ENCODE assay signal across 8 mouse cellular contexts in genomic region chr1:87637121-87637877, GRCm38 (mm10). TPM values are rescaled to one million over a fixed set of nuclear protein-coding genes. Genes with fewer than 3 reads are reported as not detected.
A peak's percentile ranks its signal among the peaks of the same experiment; 100 is the strongest.
DNase-seq lines count a peak whose midpoint lies in the region; ATAC-seq and TF ChIP-seq lines count a peak whose summit lies in the region.

No protein-coding gene starts in this region.

- TF ChIP-seq EP300 in CH12.LX (IDR thresholded peaks at IDR 0.05; ENCODE audit: low read length) = peak; percentile 3; the same call in 1 of the 2 replicates

- TF ChIP-seq RAD21 in CH12.LX (IDR thresholded peaks at IDR 0.05; ENCODE audit: low read depth, low read length) = no peak; the same call in none of the 2 replicates

- in situ Hi-C loops in CH12.LX (cut with MboI; ENCODE audit: low pct_ligation_motif_present, low pct_unique_long_range_greater_than_20kb, low sequenced_read_pairs) = no loop called here

- TF ChIP-seq CTCF in CH12.LX (conservative IDR thresholded peaks at IDR 0.05 in 1 of 2, IDR thresholded peaks at IDR 0.05 in 1 of 2; ENCODE audit: low read depth in 2 of 2, low read length in 2 of 2) = no peak

- no peak overlapping the region for H3K27ac ChIP-seq in heart, embryonic 16.5 days (ENCODE audit: low read length)
- H3K27ac ChIP-seq in CH12.LX (ENCODE audit: insufficient read depth, low read depth) = peak overlapping the region; percentile 100
- peak overlapping the region; percentile 92 for H3K27ac ChIP-seq in liver, embryonic 15.5 days (replicated peaks)

- no peaks in the 10 kb centered on the region for H3K36me3 ChIP-seq in heart, embryonic 16.5 days (ENCODE audit: control insufficient read depth, insufficient read depth)
- peaks cover 42 to 79% of the 10 kb centered on the region in 2 experiments for H3K36me3 ChIP-seq in CH12.LX (replicated peaks in 1 of 2; ENCODE audit: control insufficient read depth in 1 of 2, insufficient read depth in 1 of 2, low read length in 1 of 2)
- 0 out of 2 replicates have a peak, but pooled peaks cover 3% of the 10 kb centered on the region for H3K36me3 ChIP-seq in liver, embryonic 15.5 days (replicated peaks)

- H3K27me3 ChIP-seq in heart, embryonic 16.5 days (ENCODE audit: control insufficient read depth, insufficient read depth, low read length) = no peaks in the 10 kb centered on the region
- H3K27me3 ChIP-seq in CH12.LX (replicated peaks) = no peaks in the 10 kb centered on the region
- H3K27me3 ChIP-seq in liver, embryonic 15.5 days = no peaks in the 10 kb centered on the region

- peaks cover 50% of the 10 kb centered on the region for H3K79me2 ChIP-seq in CH12.LX (replicated peaks; ENCODE audit: control insufficient read depth, extremely low read depth, insufficient read depth, poor library complexity, severe bottlenecking)

- intact Hi-C loops in heart, postnatal 14 days (cut with DNase I) = no loop called here

- no peak overlapping the region for H3K4me2 ChIP-seq in heart, embryonic 16.5 days (ENCODE audit: low read depth, low read length)
- H3K4me2 ChIP-seq in CH12.LX (ENCODE audit: insufficient read depth, low read depth, poor library complexity, severe bottlenecking) = peak overlapping the region; percentile 83
- H3K4me2 ChIP-seq in liver, embryonic 15.5 days = peak overlapping the region; percentile 66

- no peaks in the 10 kb centered on the region for H3K9me3 ChIP-seq in heart, embryonic 16.5 days (replicated peaks; ENCODE audit: control insufficient read depth, low read length)
- H3K9me3 ChIP-seq in CH12.LX (replicated peaks; ENCODE audit: low read length) = no peaks in the 10 kb centered on the region
- no peaks in the 10 kb centered on the region for H3K9me3 ChIP-seq in liver, embryonic 15.5 days (replicated peaks)

- H3K4me1 ChIP-seq in heart, embryonic 16.5 days (ENCODE audit: control insufficient read depth, insufficient read depth, low read length) = 0 out of 2 replicates have a peak, but pooled peaks cover 2% of the 10 kb centered on the region
- peaks cover 46 to 85% of the 10 kb centered on the region in 2 experiments for H3K4me1 ChIP-seq in CH12.LX (ENCODE audit: control insufficient read depth in 1 of 2, insufficient read depth in 2 of 2)
- H3K4me1 ChIP-seq in liver, embryonic 15.5 days (replicated peaks) = peaks cover 68% of the 10 kb centered on the region

- dilution Hi-C loops in CH12.LX (cut with MboI; ENCODE audit: extremely low pct_ligation_motif_present, extremely low pct_unique_long_range_greater_than_20kb, low sequenced_read_pairs) = no loop called here

- WGBS in heart, embryonic 16.5 days = 84% methylated on average over 4 of the region's 4 CpGs
- 15% methylated on average over 4 of the region's 4 CpGs for WGBS in liver, embryonic 15.5 days (ENCODE audit: insufficient replicate concordance)

- no peak overlapping the region for H3K9ac ChIP-seq in heart, embryonic 16.5 days (ENCODE audit: low read length)
- peak overlapping the region; percentile 91 for H3K9ac ChIP-seq in CH12.LX (ENCODE audit: insufficient read depth, low read depth)
- H3K9ac ChIP-seq in liver, embryonic 15.5 days = peak overlapping the region; percentile 48

- TF ChIP-seq POLR2A in CH12.LX (IDR thresholded peaks at IDR 0.05; ENCODE audit: low read depth, low read length) = peak; percentile 72

- ATAC-seq in heart, embryonic 16.5 days (replicated peaks; ENCODE audit: extremely low read depth, insufficient read depth, low FRiP score) = peak; percentile 71
- peak; percentile 99 for ATAC-seq in liver, embryonic 15.5 days (ENCODE audit: insufficient read depth)

- no peak overlapping the region for H3K4me3 ChIP-seq in heart, embryonic 16.5 days (ENCODE audit: low read length)
- H3K4me3 ChIP-seq in CH12.LX (replicated peaks in 1 of 3; ENCODE audit: low read depth in 2 of 3, low read length in 2 of 3, poor library complexity in 1 of 3) = no peak overlapping the region
- H3K4me3 ChIP-seq in liver, embryonic 15.5 days (replicated peaks) = peak overlapping the region; percentile 21

- DNase-seq in heart, postnatal 14 days = no peak
- DNase-seq in CH12.LX (ENCODE audit: extremely low read depth) = peak; percentile 97
- DNase-seq in c-Kit-positive CD71-positive TER-119-negative erythroid progenitor cells, embryonic 14.5 days (ENCODE audit: low read depth) = peak; percentile 85
- DNase-seq in thymus, postnatal 14 days = peak; percentile 66
- DNase-seq in frontal cortex, postnatal 25 days (ENCODE audit: low spot score in 2 of 2) = no peak
- no peak for DNase-seq in gastrocnemius, postnatal 4 days (ENCODE audit: low spot score in 2 of 2)

TF ChIP-seq in CH12.LX, 34 proteins besides CTCF, POLR2A, EP300 and RAD21:
- no peak for TF ChIP-seq E2F4 (IDR thresholded peaks at IDR 0.05; ENCODE audit: insufficient replicate concordance, low read depth, low read length)
- peak; percentile 50; the same call in 1 of the 2 replicates for TF ChIP-seq ETS1 (conservative IDR thresholded peaks at IDR 0.05; ENCODE audit: low read depth, low read length)
- TF ChIP-seq ZNF384 (IDR thresholded peaks at IDR 0.05; ENCODE audit: low read depth, low read length) = peak; percentile 35
- TF ChIP-seq SMC3 (IDR thresholded peaks at IDR 0.05; ENCODE audit: low read depth, low read length) = no peak
- TF ChIP-seq JUN (IDR thresholded peaks at IDR 0.05; ENCODE audit: insufficient read depth, low read depth, low read length) = no peak
- TF ChIP-seq SIN3A (IDR thresholded peaks at IDR 0.05; ENCODE audit: low read length) = peak; percentile 34; the same call in 1 of the 2 replicates
- TF ChIP-seq ZKSCAN1 (IDR thresholded peaks at IDR 0.05; ENCODE audit: borderline replicate concordance, low read depth, low read length) = no peak
- TF ChIP-seq GABPA (IDR thresholded peaks at IDR 0.05; ENCODE audit: insufficient replicate concordance, low read depth, low read length) = no peak
- no peak for TF ChIP-seq PAX5 (IDR thresholded peaks at IDR 0.05; ENCODE audit: low read length)
- no peak for TF ChIP-seq USF2 (conservative IDR thresholded peaks at IDR 0.05; ENCODE audit: low read depth, low read length)
- 0 out of 2 replicates have a peak, but pooled peaks have one; percentile 2 for TF ChIP-seq IRF4 (IDR thresholded peaks at IDR 0.05; ENCODE audit: low read depth, low read length)
- TF ChIP-seq ZMIZ1 (IDR thresholded peaks at IDR 0.05; ENCODE audit: low read depth, low read length) = peak; percentile 59; the same call in 1 of the 2 replicates
- TF ChIP-seq UBTF (IDR thresholded peaks at IDR 0.05; ENCODE audit: low read depth, low read length) = no peak
- no peak for TF ChIP-seq KAT2A (IDR thresholded peaks at IDR 0.05; ENCODE audit: insufficient replicate concordance, low read length)
- no peak for TF ChIP-seq BHLHE40 (IDR thresholded peaks at IDR 0.05; ENCODE audit: low read depth, low read length)
- peak; percentile 77; the same call in 1 of the 2 replicates for TF ChIP-seq MAFK (IDR thresholded peaks at IDR 0.05; ENCODE audit: insufficient replicate concordance, low read length)
- no peak for TF ChIP-seq USF1 (IDR thresholded peaks at IDR 0.05; ENCODE audit: low read depth, low read length)
- peak; percentile 56 for TF ChIP-seq ELF1 (IDR thresholded peaks at IDR 0.05; ENCODE audit: low read depth, low read length)
- TF ChIP-seq HCFC1 (IDR thresholded peaks at IDR 0.05; ENCODE audit: low read depth, low read length) = no peak; the same call in 1 of the 2 replicates
- peak; percentile 11; the same call in 1 of the 2 replicates for TF ChIP-seq NRF1 (IDR thresholded peaks at IDR 0.05; ENCODE audit: low read depth, low read length)
- TF ChIP-seq TBP (conservative IDR thresholded peaks at IDR 0.05; ENCODE audit: low read depth, low read length) = peak; percentile 81
- TF ChIP-seq RCOR1 (conservative IDR thresholded peaks at IDR 0.05; ENCODE audit: low read depth, low read length) = no peak
- TF ChIP-seq ZC3H11A (IDR thresholded peaks at IDR 0.05; ENCODE audit: low read depth, low read length) = no peak
- peak; percentile 40; the same call in 1 of the 2 replicates for TF ChIP-seq POLR2AphosphoS2 (IDR thresholded peaks at IDR 0.05; ENCODE audit: low read depth, low read length)
- no peak; the same call in none of the 2 replicates for TF ChIP-seq MXI1 (IDR thresholded peaks at IDR 0.05; ENCODE audit: low read depth, low read length)
- TF ChIP-seq MAX (IDR thresholded peaks at IDR 0.05; ENCODE audit: low read length) = no peak
- TF ChIP-seq CHD2 (IDR thresholded peaks at IDR 0.05; ENCODE audit: low read length) = peak; percentile 85
- TF ChIP-seq NELFE (IDR thresholded peaks at IDR 0.05; ENCODE audit: low read depth, low read length) = peak; percentile 52; the same call in 1 of the 2 replicates
- peak; percentile 17; the same call in 1 of the 2 replicates for TF ChIP-seq MEF2A (IDR thresholded peaks at IDR 0.05; ENCODE audit: borderline replicate concordance, low read depth, low read length)
- 0 out of 2 replicates have a peak, but pooled peaks have one; percentile 56 for TF ChIP-seq CHD1 (IDR thresholded peaks at IDR 0.05; ENCODE audit: low read depth, low read length)
- TF ChIP-seq MAZ (IDR thresholded peaks at IDR 0.05; ENCODE audit: low read depth, low read length) = no peak
- TF ChIP-seq TCF12 (IDR thresholded peaks at IDR 0.05; ENCODE audit: low read depth, low read length) = peak; percentile 71
- no peak for TF ChIP-seq MYC (IDR thresholded peaks at IDR 0.05; ENCODE audit: low read depth, low read length)
- no peak for TF ChIP-seq JUND (conservative IDR thresholded peaks at IDR 0.05; ENCODE audit: low read depth, low read length)
TF ChIP-seq in CH12.LX: peak in this region for 15.

RNA-seq across cellular contexts. Expression of gene Inpp5d, which starts 17.2 kb away (rescaled TPM):
- 5.2 and 6.9 TPM in 2 replicates for polyA plus RNA-seq in heart, embryonic 16.5 days (2015; fragmentation: Nextera tagmentation; extraction: Ambion mirVana)
- 10 to 100 TPM; 16.4 to 18.1 TPM for total RNA-seq in heart, postnatal 14 days (2021)
- total RNA-seq in CH12.LX (2012; rRNA removed) (80.9 and 97.1 TPM in 2 replicates), CH12.LX (2014; rRNA removed) (106 and 112 TPM in 2 replicates)
- polyA plus RNA-seq in CH12.LX (2012; ENCODE audit: insufficient read length, low read depth) = 109 TPM in 2 replicates
- polyA plus RNA-seq in liver, embryonic 15.5 days (2015; fragmentation: Nextera tagmentation; extraction: Ambion mirVana) = 10.9 and 13.4 TPM in 2 replicates
- 10 to 100 TPM; 13.3 to 19.3 TPM for total RNA-seq in gastrocnemius, postnatal 4 days (2021)

Comparison
In these comparisons a context has a peak if more than half of its experiments do, and no peak if none do; other contexts are left out.
1. DNase-seq: peak in CH12.LX (single experiment), c-Kit-positive CD71-positive TER-119-negative erythroid progenitor cells, embryonic 14.5 days (single experiment) and thymus, postnatal 14 days (single experiment); none in heart, postnatal 14 days (0 of 2), frontal cortex, postnatal 25 days (0 of 2) and gastrocnemius, postnatal 4 days (0 of 2).
2. RNA of gene Inpp5d, which starts 17.2 kb away (total RNA-seq): 80.9 to 112 TPM in CH12.LX; 13.3 to 19.3 TPM in gastrocnemius, postnatal 4 days and 16.4 to 18.1 TPM in heart, postnatal 14 days; every median in the first group is over 4 times any median in the second.